Mouse (Mus musculus) olfactory bulb, adult 2 months (tissue): ENCODE results near the gene Rpl31.

ENCODE experiments used
- CTCF ChIP-seq: fragments of 200-500 bp; IDR thresholded peaks from 2 replicates; pipeline ENCODE4 v1.5.1; 2012; ENCODE audit warnings: low read depth, mild to moderate bottlenecking, low read length, moderate library complexity; ENCODE audit not compliant: insufficient read depth
- POLR2A ChIP-seq: fragments of 200-500 bp; IDR thresholded peaks from 2 replicates; pipeline ENCODE4 v1.6.1; 2012; ENCODE audit warnings: mild to moderate bottlenecking, low read depth, low read length, moderate library complexity; ENCODE audit not compliant: insufficient read depth

DNA sequence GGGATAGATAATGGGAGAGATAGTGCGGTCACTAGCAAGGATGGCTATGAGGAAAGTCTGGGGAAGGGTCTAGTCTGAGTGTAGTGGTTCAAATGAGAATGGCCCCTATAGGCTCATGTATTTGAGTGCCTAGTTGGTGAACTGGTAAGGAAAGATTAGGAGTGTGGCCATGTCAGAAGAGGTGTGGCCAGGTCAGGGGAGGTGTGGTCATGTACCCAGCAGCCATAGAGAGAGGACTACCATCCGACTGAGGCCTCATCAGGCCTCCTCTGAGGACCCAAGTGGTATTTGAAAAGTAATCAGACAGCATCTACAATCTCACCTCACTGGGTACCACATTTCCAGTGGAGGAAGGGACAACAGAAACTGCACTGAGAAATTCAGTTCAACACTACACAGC lies 20.5 kb downstream of the Rpl31 start:
- no peak for TF ChIP-seq POLR2A
- TF ChIP-seq CTCF = no peak
